Mouse (Mus musculus): ENCODE measurements around the gene Ddx49. TPM values are rescaled to one million over a fixed set of nuclear protein-coding genes. Genes with fewer than 3 reads are reported as not detected.

Gene Ddx49
- polyA plus RNA-seq, 1 experiment from 2014 or later = 47.4 TPM

DNA sequence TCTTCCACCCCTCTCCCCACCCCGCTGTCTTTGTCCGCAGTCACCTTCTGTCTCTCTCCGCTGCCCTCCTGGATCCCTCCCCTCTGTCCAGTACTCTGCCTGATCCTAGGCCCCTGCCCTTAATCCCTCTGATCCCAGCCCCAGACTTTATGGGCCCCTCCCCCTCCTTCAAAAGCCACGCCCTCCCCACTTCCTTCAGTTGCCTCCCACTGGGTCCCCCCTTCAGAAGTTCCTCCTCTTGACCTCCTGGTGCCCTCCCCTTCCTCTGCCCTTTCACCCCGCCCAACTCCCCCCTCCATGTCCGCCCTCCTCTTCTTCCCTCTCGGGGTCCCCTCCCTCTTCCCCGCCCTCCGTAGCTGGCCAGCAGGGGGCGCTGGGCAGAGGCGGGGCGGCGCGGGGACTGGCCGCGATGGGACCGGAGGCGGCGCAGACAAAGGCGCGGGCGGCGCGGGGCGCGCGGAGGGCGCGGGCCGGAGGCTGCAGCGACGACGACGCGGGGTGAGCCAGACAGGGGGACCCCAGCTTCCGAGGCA, 19.6 kb downstream of the Ddx49 start, which contains the start of gene Homer3:
TSS of gene Homer3 (plus strand) at position 225 of the 533 bp plus-strand sequence.
- no peaks in the 10 kb centered on the region for H3K9me3 ChIP-seq (ENCODE audit: control insufficient read depth, low read length)
- H3K4me1 ChIP-seq (ENCODE audit: control insufficient read depth, insufficient read depth, low read length) = no peaks in the 10 kb centered on the region
- peak within 1 kb of the TSS; percentile 82 for H3K9ac ChIP-seq (ENCODE audit: low read depth, low read length)
- WGBS = 1% methylated on average over 35 of the region's 36 CpGs
- peak within 1 kb of the TSS; percentile 74 for H3K4me3 ChIP-seq (ENCODE audit: low read depth, low read length)
- H3K4me2 ChIP-seq (ENCODE audit: low read depth, low read length) = peak within 1 kb of the TSS; percentile 70
- no peaks in the 10 kb centered on the region for H3K27me3 ChIP-seq (replicated peaks; ENCODE audit: control insufficient read depth, insufficient read depth, low read length)
- peak; percentile 91 for ATAC-seq (ENCODE audit: low read depth)
- H3K36me3 ChIP-seq (ENCODE audit: control insufficient read depth, insufficient read depth, low read length) = peaks cover 28% of the 10 kb centered on the region
- H3K27ac ChIP-seq (replicated peaks; ENCODE audit: low read depth, low read length) = peak within 1 kb of the TSS; percentile 72
- DNase-seq (ENCODE audit: low spot score) = peak; percentile 93

DNA sequence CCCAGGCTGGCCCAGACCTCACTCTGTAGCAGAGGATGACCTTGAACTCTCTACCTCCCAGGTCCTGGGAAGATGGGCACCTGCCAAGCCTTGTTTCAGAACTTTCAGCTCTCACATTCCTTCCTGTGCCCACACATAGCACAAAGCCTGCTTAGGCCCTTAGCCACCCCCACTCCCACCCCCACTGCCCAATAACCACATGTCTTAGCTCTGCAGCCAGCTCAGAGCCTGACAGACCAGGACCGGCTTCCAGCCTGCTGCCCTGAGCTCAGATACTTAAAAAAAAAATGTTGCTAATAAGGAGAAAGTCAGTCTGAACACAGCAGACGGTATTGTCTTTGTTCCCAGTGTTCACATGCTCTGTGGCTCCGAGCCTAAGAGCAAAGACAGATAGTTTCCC, 21.3 kb downstream of the Ddx49 start:
- WGBS = 42% methylated on average over 3 of the region's 3 CpGs
- no peaks in the 10 kb centered on the region for H3K9me3 ChIP-seq (ENCODE audit: control insufficient read depth, low read length)
- no peak for DNase-seq (ENCODE audit: low spot score)
- H3K27me3 ChIP-seq (replicated peaks; ENCODE audit: control insufficient read depth, insufficient read depth, low read length) = no peaks in the 10 kb centered on the region
- no peak for ATAC-seq (ENCODE audit: low read depth)
- H3K36me3 ChIP-seq (ENCODE audit: control insufficient read depth, insufficient read depth, low read length) = peaks cover 11% of the 10 kb centered on the region
- H3K4me1 ChIP-seq (ENCODE audit: control insufficient read depth, insufficient read depth, low read length) = no peaks in the 10 kb centered on the region
- no peak overlapping the region for H3K4me3 ChIP-seq (ENCODE audit: low read depth, low read length)
- H3K9ac ChIP-seq (ENCODE audit: low read depth, low read length) = no peak overlapping the region
- H3K27ac ChIP-seq (replicated peaks; ENCODE audit: low read depth, low read length) = no peak overlapping the region
- no peak overlapping the region for H3K4me2 ChIP-seq (ENCODE audit: low read depth, low read length)

DNA sequence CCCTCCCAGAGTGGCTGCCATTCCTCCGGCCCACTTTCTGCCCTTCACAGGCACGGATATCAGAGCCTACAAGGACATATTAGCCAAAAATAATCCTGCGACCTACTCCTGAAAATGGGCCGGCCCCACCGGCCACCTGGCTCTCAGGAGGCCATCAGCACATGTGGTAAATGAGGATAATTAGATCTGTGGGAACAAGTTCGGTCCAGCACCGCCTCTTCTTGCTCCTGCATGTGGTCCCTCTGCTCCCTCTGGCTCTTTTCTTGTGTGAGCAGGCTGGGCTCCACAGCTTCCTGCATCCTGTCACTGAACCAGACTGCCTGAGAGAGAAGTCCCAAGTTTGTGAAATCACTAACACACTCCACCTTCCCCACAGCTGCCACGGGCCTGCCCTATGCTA, 23.0 kb downstream of the Ddx49 start:
- no peak overlapping the region for H3K9ac ChIP-seq (ENCODE audit: low read depth, low read length)
- 34% methylated on average over 7 of the region's 8 CpGs for WGBS
- no peak overlapping the region for H3K4me3 ChIP-seq (ENCODE audit: low read depth, low read length)
- ATAC-seq (ENCODE audit: low read depth) (no peak), DNase-seq (ENCODE audit: low spot score) (no peak)
- no peak overlapping the region for H3K27ac ChIP-seq (replicated peaks; ENCODE audit: low read depth, low read length)
- H3K36me3 ChIP-seq (ENCODE audit: control insufficient read depth, insufficient read depth, low read length) = no peaks in the 10 kb centered on the region
- H3K4me2 ChIP-seq (ENCODE audit: low read depth, low read length) = no peak overlapping the region
- no peaks in the 10 kb centered on the region for H3K4me1 ChIP-seq (ENCODE audit: control insufficient read depth, insufficient read depth, low read length)
- no peaks in the 10 kb centered on the region; the same call in 1 of the 2 replicates for H3K9me3 ChIP-seq (ENCODE audit: control insufficient read depth, low read length)
- H3K27me3 ChIP-seq (replicated peaks; ENCODE audit: control insufficient read depth, insufficient read depth, low read length) = no peaks in the 10 kb centered on the region

DNA sequence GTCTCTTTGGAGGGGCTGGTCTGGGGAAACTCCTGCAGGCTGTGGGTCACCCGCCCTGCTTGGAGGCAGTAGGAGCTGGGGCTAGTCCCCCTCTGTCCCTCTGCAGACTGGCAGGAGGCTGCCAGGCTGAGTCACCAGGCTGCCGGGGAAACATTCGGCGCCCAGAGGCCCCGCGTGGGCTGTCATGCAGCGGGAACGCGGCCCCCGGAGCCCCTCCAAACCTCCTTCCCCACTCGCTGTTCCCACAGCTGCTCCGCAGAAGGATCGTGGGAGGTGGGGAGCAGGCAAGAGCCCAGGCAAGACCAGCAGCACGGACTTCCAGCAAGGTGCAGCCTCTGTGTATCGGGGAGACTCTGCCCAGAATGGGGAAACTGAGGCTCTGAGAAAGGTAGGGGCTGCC, 24.1 kb downstream of the Ddx49 start:
- WGBS = 52% methylated on average over 14 of the region's 15 CpGs
- no peak for ATAC-seq (ENCODE audit: low read depth)
- Histone ChIP-seq H3K4me3 (ENCODE audit: low read depth, low read length) (no peak overlapping the region), H3K36me3 (ENCODE audit: control insufficient read depth, insufficient read depth, low read length) (no peaks in the 10 kb centered on the region), H3K4me1 (ENCODE audit: control insufficient read depth, insufficient read depth, low read length) (no peaks in the 10 kb centered on the region), H3K9ac (ENCODE audit: low read depth, low read length) (0 out of 2 replicates have a peak overlapping the region, but pooled peaks have one; percentile 26), H3K27me3 (replicated peaks; ENCODE audit: control insufficient read depth, insufficient read depth, low read length) (no peaks in the 10 kb centered on the region), H3K27ac (replicated peaks; ENCODE audit: low read depth, low read length) (no peak overlapping the region), H3K4me2 (ENCODE audit: low read depth, low read length) (no peak overlapping the region), H3K9me3 (ENCODE audit: control insufficient read depth, low read length) (no peaks in the 10 kb centered on the region; the same call in 1 of the 2 replicates)
- no peak for DNase-seq (ENCODE audit: low spot score)

DNA sequence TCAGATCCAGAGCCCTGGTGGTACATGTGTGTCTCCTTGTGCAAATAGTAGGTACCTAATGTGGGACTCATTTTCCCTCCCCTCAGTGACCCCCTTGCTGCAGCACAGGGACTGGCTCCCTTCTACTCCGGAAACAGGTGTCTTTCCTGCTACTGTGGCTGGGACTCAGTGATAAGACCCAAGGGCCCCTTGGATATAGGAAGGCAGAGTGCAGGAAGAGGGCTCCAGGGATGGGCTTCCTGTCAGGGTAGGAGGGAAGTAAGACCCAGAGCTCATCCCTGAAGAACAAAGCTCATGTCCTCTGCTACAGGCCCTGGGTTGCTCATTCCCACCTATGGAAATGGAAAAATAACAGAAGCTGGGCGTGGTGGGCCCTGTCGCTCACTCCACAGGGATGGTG, 25.8 kb downstream of the Ddx49 start:
- ATAC-seq (ENCODE audit: low read depth) = no peak
- H3K9me3 ChIP-seq (ENCODE audit: control insufficient read depth, low read length) = no peaks in the 10 kb centered on the region; the same call in 1 of the 2 replicates
- no peak overlapping the region for H3K9ac ChIP-seq (ENCODE audit: low read depth, low read length)
- DNase-seq (ENCODE audit: low spot score) = peak; percentile 20
- H3K27ac ChIP-seq (replicated peaks; ENCODE audit: low read depth, low read length) = no peak overlapping the region
- no peaks in the 10 kb centered on the region for H3K27me3 ChIP-seq (replicated peaks; ENCODE audit: control insufficient read depth, insufficient read depth, low read length)
- H3K36me3 ChIP-seq (ENCODE audit: control insufficient read depth, insufficient read depth, low read length) = no peaks in the 10 kb centered on the region
- WGBS = 80% methylated on average over 3 of the region's 3 CpGs
- H3K4me2 ChIP-seq (ENCODE audit: low read depth, low read length) = no peak overlapping the region
- H3K4me1 ChIP-seq (ENCODE audit: control insufficient read depth, insufficient read depth, low read length) = no peaks in the 10 kb centered on the region
- no peak overlapping the region for H3K4me3 ChIP-seq (ENCODE audit: low read depth, low read length)

DNA sequence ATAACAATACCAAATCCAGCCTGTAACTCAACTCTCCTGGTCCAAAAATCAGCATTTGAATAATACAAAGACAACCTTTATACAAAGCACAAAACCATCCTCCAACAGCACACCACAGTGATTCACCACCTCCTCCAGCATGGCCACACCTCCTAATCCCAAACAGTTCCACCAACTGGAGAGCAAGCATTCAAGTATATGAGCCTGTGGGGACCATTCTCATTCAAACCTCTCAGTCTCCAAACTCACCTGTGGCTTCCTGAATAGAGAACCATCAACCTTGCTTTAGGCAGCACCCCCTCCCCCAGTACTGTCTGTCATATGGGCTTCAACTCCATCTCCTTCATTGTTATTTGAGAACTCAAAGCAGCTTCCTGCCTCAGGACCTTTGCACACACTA, 27.9 kb downstream of the Ddx49 start:
- H3K4me3 ChIP-seq (ENCODE audit: low read depth, low read length) = no peak overlapping the region
- ATAC-seq (ENCODE audit: low read depth) (no peak), DNase-seq (ENCODE audit: low spot score) (no peak)
- no peaks in the 10 kb centered on the region for H3K4me1 ChIP-seq (ENCODE audit: control insufficient read depth, insufficient read depth, low read length)
- H3K9ac ChIP-seq (ENCODE audit: low read depth, low read length) = no peak overlapping the region
- no peak overlapping the region for H3K27ac ChIP-seq (replicated peaks; ENCODE audit: low read depth, low read length)
- H3K4me2 ChIP-seq (ENCODE audit: low read depth, low read length) = no peak overlapping the region
- no peaks in the 10 kb centered on the region for H3K27me3 ChIP-seq (replicated peaks; ENCODE audit: control insufficient read depth, insufficient read depth, low read length)
- H3K9me3 ChIP-seq (ENCODE audit: control insufficient read depth, low read length) = no peaks in the 10 kb centered on the region; the same call in 1 of the 2 replicates
- no peaks in the 10 kb centered on the region for H3K36me3 ChIP-seq (ENCODE audit: control insufficient read depth, insufficient read depth, low read length)

DNA sequence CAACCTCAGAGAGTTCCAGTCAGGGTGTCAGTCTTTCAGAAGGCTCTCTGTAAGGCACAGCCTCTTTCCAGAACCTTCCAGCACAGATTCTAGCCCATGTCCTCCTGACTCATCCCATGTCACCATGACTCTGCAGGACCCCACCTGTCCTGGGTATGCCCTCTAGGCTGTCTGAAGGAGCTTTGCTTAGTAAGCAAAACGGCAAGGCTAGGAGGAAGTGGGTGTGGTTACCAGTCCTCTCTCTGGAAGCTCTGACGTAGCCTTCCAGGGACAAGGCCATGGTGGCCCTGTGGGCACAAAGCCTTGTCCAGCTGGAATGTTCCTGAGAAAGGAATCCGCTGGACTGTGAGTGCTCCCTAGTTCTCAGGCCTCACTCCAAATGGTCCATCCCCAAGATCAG, 29.3 kb downstream of the Ddx49 start:
- H3K4me3 ChIP-seq (ENCODE audit: low read depth, low read length) = no peak overlapping the region
- WGBS = 63% methylated on average over 3 of the region's 3 CpGs
- H3K9ac ChIP-seq (ENCODE audit: low read depth, low read length) = no peak overlapping the region
- ATAC-seq (ENCODE audit: low read depth) (no peak), DNase-seq (ENCODE audit: low spot score) (peak; percentile 17)
- no peaks in the 10 kb centered on the region for H3K4me1 ChIP-seq (ENCODE audit: control insufficient read depth, insufficient read depth, low read length)
- no peaks in the 10 kb centered on the region for H3K27me3 ChIP-seq (replicated peaks; ENCODE audit: control insufficient read depth, insufficient read depth, low read length)
- H3K27ac ChIP-seq (replicated peaks; ENCODE audit: low read depth, low read length) = no peak overlapping the region
- no peaks in the 10 kb centered on the region for H3K36me3 ChIP-seq (ENCODE audit: control insufficient read depth, insufficient read depth, low read length)
- H3K9me3 ChIP-seq (ENCODE audit: control insufficient read depth, low read length) = no peaks in the 10 kb centered on the region; the same call in 1 of the 2 replicates
- H3K4me2 ChIP-seq (ENCODE audit: low read depth, low read length) = no peak overlapping the region

DNA sequence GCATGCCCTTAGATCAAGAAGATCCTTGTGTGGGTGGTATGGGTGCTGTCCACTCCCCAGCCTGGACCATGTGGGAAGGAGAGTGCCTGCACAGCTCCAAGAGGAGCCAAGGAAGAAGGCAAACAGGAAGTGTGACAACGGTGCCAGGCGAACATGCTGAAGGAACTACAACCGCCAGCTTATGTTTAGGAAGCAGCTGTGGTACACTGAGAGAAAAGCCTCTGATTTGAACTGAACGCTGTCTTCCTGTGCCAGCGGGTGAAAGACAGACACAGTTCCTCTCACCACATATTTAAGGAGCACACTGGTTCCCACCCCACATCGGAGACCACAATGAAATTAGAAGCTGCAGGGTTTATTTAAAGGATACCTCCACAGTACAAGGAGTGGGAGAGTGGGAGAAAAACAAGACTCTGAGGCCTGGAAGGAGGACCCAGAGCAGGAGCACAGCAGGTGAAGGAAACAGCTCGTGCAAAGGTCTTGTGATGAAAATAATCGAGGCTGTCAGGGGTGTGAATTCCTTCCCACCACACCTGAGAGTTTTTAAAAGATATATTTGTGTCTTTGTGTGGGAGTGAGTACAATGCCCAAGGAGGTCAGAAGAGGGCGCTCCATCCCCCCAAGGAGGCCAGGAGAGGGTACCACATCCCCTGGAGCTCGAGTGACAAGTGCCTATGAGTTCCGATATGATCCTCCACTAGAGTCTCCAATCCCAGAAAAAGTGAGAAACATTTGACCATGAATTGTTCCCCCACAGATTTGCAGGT, 33.3 kb downstream of the Ddx49 start:
- ATAC-seq (ENCODE audit: low read depth) (peak; percentile 24; the same call in 1 of the 2 replicates), DNase-seq (ENCODE audit: low spot score) (peak; percentile 57)
- Histone ChIP-seq H3K27ac (replicated peaks; ENCODE audit: low read depth, low read length) (peak overlapping the region; percentile 46; the same call in 1 of the 2 replicates), H3K4me2 (ENCODE audit: low read depth, low read length) (no peak overlapping the region), H3K4me3 (ENCODE audit: low read depth, low read length) (no peak overlapping the region), H3K9ac (ENCODE audit: low read depth, low read length) (no peak overlapping the region), H3K4me1 (ENCODE audit: control insufficient read depth, insufficient read depth, low read length) (no peaks in the 10 kb centered on the region), H3K27me3 (replicated peaks; ENCODE audit: control insufficient read depth, insufficient read depth, low read length) (no peaks in the 10 kb centered on the region), H3K9me3 (ENCODE audit: control insufficient read depth, low read length) (no peaks in the 10 kb centered on the region), H3K36me3 (ENCODE audit: control insufficient read depth, insufficient read depth, low read length) (peaks cover 21% of the 10 kb centered on the region)
- WGBS = 44% methylated on average over 11 of the region's 11 CpGs

Data from embryonic facial prominence, embryonic 14.5 days (tissue).